Mouse (Mus musculus): ENCODE measurements around the gene Aar2. TPM values are rescaled to one million over a fixed set of nuclear protein-coding genes. Genes with fewer than 3 reads are reported as not detected.

The Aar2 gene
- total and polyA plus RNA-seq, 3 experiments = 28.2 to 34.1 TPM; not detected in 1

- TF ChIP-seq TBP (IDR thresholded peaks at IDR 0.05; ENCODE audit: low read depth, low read length) = no peak
Measured at GRCm38 (mm10) chr2:156497915-156498314, 49.5 kb upstream of the Aar2 start (continued).

- Histone ChIP-seq H3K9ac (ENCODE audit: control insufficient read depth, low read depth, low read length, poor library complexity, severe bottlenecking) (no peak overlapping the region), H3K9me3 (replicated peaks; ENCODE audit: insufficient read depth, low read length) (no peaks in the 10 kb centered on the region), H3K27me3 (ENCODE audit: control insufficient read depth in 1 of 2, insufficient read depth in 2 of 2, low read length in 2 of 2) (no peaks in the 10 kb centered on the region), H3K27ac (ENCODE audit: control insufficient read depth, low read depth, low read length) (no peak overlapping the region), H3K4me1 (ENCODE audit: control insufficient read depth in 1 of 2, insufficient read depth in 2 of 2, low read length in 2 of 2) (peaks cover 0 to 4% of the 10 kb centered on the region in 2 experiments; a peak in 2 of 4 replicates), H3K36me3 (ENCODE audit: control insufficient read depth in 1 of 2, insufficient read depth in 2 of 2, low read length in 2 of 2) (no peaks in the 10 kb centered on the region), H3K4me3 (ENCODE audit: control insufficient read depth in 1 of 2, insufficient read depth in 1 of 2, low read depth in 2 of 2, low read length in 2 of 2) (no peak overlapping the region), H3K79me2 (ENCODE audit: control insufficient read depth, insufficient read depth, low read length, poor library complexity) (no peaks in the 10 kb centered on the region)
- TF ChIP-seq MXI1 (IDR thresholded peaks at IDR 0.05; ENCODE audit: low read depth, low read length) (no peak), BHLHE40 (IDR thresholded peaks at IDR 0.05; ENCODE audit: borderline replicate concordance, low read depth, low read length) (no peak)
- no peak for DNase-seq (ENCODE audit: low read depth, low spot score)
Measured at GRCm38 (mm10) chr2:156501025-156501424, 46.4 kb upstream of the Aar2 start.

DNA sequence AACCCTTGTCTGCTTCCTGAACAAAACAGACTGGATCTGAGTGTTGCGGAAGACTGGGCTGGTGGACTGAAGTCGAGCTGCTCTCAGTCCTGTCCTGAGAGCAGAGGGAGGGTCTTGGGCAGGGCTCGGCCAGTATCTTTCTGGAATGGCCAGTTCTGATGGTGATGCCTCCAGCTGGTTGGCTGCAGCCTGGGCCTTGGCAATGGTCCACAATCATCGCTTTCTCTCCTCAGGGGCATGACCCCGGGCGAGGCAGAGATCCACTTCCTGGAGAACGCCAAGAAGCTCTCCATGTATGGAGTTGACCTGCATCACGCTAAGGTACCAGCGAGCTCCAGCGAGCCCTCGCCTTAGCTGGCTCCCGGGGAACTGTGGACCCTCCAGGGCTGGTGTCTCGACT is 41.9 kb upstream of the Aar2 start:
- Histone ChIP-seq H3K27ac (ENCODE audit: control insufficient read depth, low read depth, low read length) (no peak overlapping the region), H3K4me1 (ENCODE audit: control insufficient read depth in 1 of 2, insufficient read depth in 2 of 2, low read length in 2 of 2) (peaks cover 0 to 4% of the 10 kb centered on the region in 2 experiments; a peak in 2 of 4 replicates), H3K9ac (ENCODE audit: control insufficient read depth, low read depth, low read length, poor library complexity, severe bottlenecking) (no peak overlapping the region), H3K9me3 (replicated peaks; ENCODE audit: insufficient read depth, low read length) (no peaks in the 10 kb centered on the region), H3K36me3 (ENCODE audit: control insufficient read depth in 1 of 2, insufficient read depth in 2 of 2, low read length in 2 of 2) (no peaks in the 10 kb centered on the region), H3K4me3 (ENCODE audit: control insufficient read depth in 1 of 2, insufficient read depth in 1 of 2, low read depth in 2 of 2, low read length in 2 of 2) (no peak overlapping the region), H3K79me2 (ENCODE audit: control insufficient read depth, insufficient read depth, low read length, poor library complexity) (no peaks in the 10 kb centered on the region), H3K27me3 (ENCODE audit: control insufficient read depth in 1 of 2, insufficient read depth in 2 of 2, low read length in 2 of 2) (no peaks in the 10 kb centered on the region)
- TF ChIP-seq MAFK (IDR thresholded peaks at IDR 0.05; ENCODE audit: borderline replicate concordance, low read depth, low read length) = no peak
- no peak for TF ChIP-seq POLR2AphosphoS2 (IDR thresholded peaks at IDR 0.05; ENCODE audit: low read length)
- no peak for TF ChIP-seq CTCF (IDR thresholded peaks at IDR 0.05 in 2 of 3, conservative IDR thresholded peaks at IDR 0.05 in 1 of 3; ENCODE audit: control insufficient read depth in 1 of 3, insufficient read depth in 1 of 3, low read depth in 2 of 3, low read length in 3 of 3, poor library complexity in 1 of 3, severe bottlenecking in 1 of 3)
- TF ChIP-seq ELF1 (IDR thresholded peaks at IDR 0.05; ENCODE audit: low read depth, low read length) = no peak
- TF ChIP-seq MXI1 (IDR thresholded peaks at IDR 0.05; ENCODE audit: low read depth, low read length) = no peak
- TF ChIP-seq NELFE (IDR thresholded peaks at IDR 0.05; ENCODE audit: low read depth, low read length) = no peak
- no peak for TF ChIP-seq CHD2 (IDR thresholded peaks at IDR 0.05; ENCODE audit: low read length)
- TF ChIP-seq MEF2A (IDR thresholded peaks at IDR 0.05; ENCODE audit: extremely low read depth, insufficient replicate concordance, low read depth, low read length, poor library complexity, severe bottlenecking) = no peak
- TF ChIP-seq ZNF384 (IDR thresholded peaks at IDR 0.05; ENCODE audit: low read depth, low read length) = no peak
- TF ChIP-seq ZC3H11A (IDR thresholded peaks at IDR 0.05; ENCODE audit: low read depth, low read length) = no peak
- no peak for TF ChIP-seq KAT2A (conservative IDR thresholded peaks at IDR 0.05; ENCODE audit: low read depth, low read length)
- TF ChIP-seq ZKSCAN1 (IDR thresholded peaks at IDR 0.05; ENCODE audit: low read depth, low read length) = no peak
- no peak for TF ChIP-seq E2F4 (IDR thresholded peaks at IDR 0.05; ENCODE audit: borderline replicate concordance, low read depth, low read length)
- no peak for TF ChIP-seq HCFC1 (IDR thresholded peaks at IDR 0.05; ENCODE audit: low read depth, low read length)
- TF ChIP-seq TBP (IDR thresholded peaks at IDR 0.05; ENCODE audit: low read depth, low read length) = no peak
- DNase-seq (ENCODE audit: low read depth, low spot score) = no peak

Data from MEL (cell line).